Mouse (Mus musculus) testis, adult 2 months (tissue): ENCODE results near the gene Nle1.

Source experiments
- CTCF ChIP-seq: fragments of 200-500 bp; IDR thresholded peaks from 2 replicates; pipeline ENCODE4 v1.5.1; 2012; ENCODE audit warnings: low read depth, mild to moderate bottlenecking, inconsistent platforms, low read length, moderate library complexity; ENCODE audit not compliant: control insufficient read depth, insufficient read depth, insufficient replicate concordance
- POLR2A ChIP-seq: fragments of 200-500 bp; IDR thresholded peaks from 2 replicates; pipeline ENCODE4 v1.6.1; 2012; ENCODE audit warnings: low read depth, mild to moderate bottlenecking, inconsistent platforms, low read length, moderate library complexity; ENCODE audit not compliant: control insufficient read depth

GRCm38 (mm10) chr11:82956925-82957324 is 48.7 kb upstream of the Nle1 start:
- TF ChIP-seq CTCF, result no peak
- no peak for TF ChIP-seq POLR2A
